In the genomic region with DNA sequence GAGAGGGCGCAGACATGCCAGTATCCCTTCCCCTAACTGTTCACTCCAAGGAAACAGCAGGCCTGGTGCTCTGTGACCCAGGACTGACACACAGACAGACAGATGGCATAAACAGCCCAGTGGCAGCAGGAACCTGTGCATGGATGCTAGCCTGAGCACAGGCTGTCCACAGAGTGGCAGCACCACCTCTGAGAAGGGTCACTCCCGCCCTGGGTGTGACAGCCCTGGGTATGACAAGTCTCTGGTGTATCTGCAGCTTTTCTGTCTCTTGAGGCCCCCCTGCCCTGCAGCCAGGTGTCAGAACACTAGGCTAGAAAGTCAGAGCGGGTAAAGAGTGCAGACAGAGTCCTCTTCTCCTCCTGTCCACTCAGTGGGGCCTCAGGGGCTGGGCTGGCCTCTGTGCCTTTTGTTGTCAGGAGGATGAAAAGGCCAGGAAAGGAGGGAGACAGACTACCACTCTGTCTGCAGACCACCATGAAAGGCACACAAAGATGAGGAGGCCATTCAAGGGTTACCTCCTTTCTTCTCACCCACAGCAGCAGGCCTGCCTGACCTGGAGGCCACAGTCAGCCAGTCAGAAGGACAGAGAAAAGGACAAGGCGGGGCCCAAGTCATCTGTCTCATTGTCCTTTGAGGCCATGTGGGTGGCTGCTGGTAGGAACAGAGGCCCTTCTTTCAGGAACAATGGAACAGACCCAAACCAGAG, we compare ENCODE assay signal across 11 mouse cellular contexts. TPM values are rescaled to one million over a fixed set of nuclear protein-coding genes. Genes with fewer than 3 reads are reported as not detected.
A peak's percentile ranks its signal among the peaks of the same experiment; 100 is the strongest.
DNase-seq lines count a peak whose midpoint lies in the region; ATAC-seq and TF ChIP-seq lines count a peak whose summit lies in the region.
"Had no signal": no experiment of that assay in that cellular context is flagged by ENCODE, and none has a peak within 500 bp of the region (broad histone marks: within the 10 kb centered on the region; RNA-seq: fewer than 3 reads in every experiment).

No protein-coding gene starts in this region.

- TF ChIP-seq EP300 in heart, postnatal 0 days (IDR thresholded peaks at IDR 0.05; ENCODE audit: low read depth) = no peak

- WGBS in heart, postnatal 0 days = 62% methylated on average over 4 of the region's 4 CpGs
- WGBS in liver, embryonic 13.5 days (ENCODE audit: insufficient replicate concordance) = 67% methylated on average over 4 of the region's 4 CpGs

- ATAC-seq in heart, postnatal 0 days (ENCODE audit: insufficient read depth, low read depth) = no peak
- no peak for ATAC-seq in liver, embryonic 13.5 days (ENCODE audit: low read depth)

- H3K9me3 ChIP-seq in heart, postnatal 0 days (replicated peaks; ENCODE audit: control insufficient read depth, low read length) = no peaks in the 10 kb centered on the region
- H3K9me3 ChIP-seq in liver, embryonic 13.5 days (replicated peaks) = no peaks in the 10 kb centered on the region
- H3K9me3 ChIP-seq: stomach, embryonic 15.5 days had no signal

- peaks cover 6% of the 10 kb centered on the region; the same call in 1 of the 2 replicates for H3K4me1 ChIP-seq in heart, postnatal 0 days (ENCODE audit: control insufficient read depth, insufficient read depth)
- peaks cover 68% of the 10 kb centered on the region for H3K4me1 ChIP-seq in liver, embryonic 13.5 days (replicated peaks)

- intact Hi-C loops in heart, postnatal 25 days (cut with DNase I) = no loop called here

- H3K27me3 ChIP-seq in heart, postnatal 0 days (ENCODE audit: control insufficient read depth, insufficient read depth, low read length) = peaks cover 7% of the 10 kb centered on the region
- peaks cover 39% of the 10 kb centered on the region for H3K27me3 ChIP-seq in liver, embryonic 13.5 days

- H3K36me3 ChIP-seq in heart, postnatal 0 days (replicated peaks; ENCODE audit: control insufficient read depth, insufficient read depth, low read length) = no peaks in the 10 kb centered on the region
- no peaks in the 10 kb centered on the region for H3K36me3 ChIP-seq in liver, embryonic 13.5 days
- H3K36me3 ChIP-seq: stomach, embryonic 15.5 days had no signal

- H3K4me2 ChIP-seq in heart, postnatal 0 days (ENCODE audit: low read depth, low read length) = no peak overlapping the region
- no peak overlapping the region for H3K4me2 ChIP-seq in liver, embryonic 13.5 days
- H3K4me2 ChIP-seq: stomach, embryonic 15.5 days had no signal

- peak; percentile 7; the same call in 1 of the 2 replicates for TF ChIP-seq CTCF in heart, postnatal 0 days (IDR thresholded peaks at IDR 0.05; ENCODE audit: low read depth)

- H3K9ac ChIP-seq in heart, postnatal 0 days (replicated peaks; ENCODE audit: low read depth, low read length) = no peak overlapping the region
- H3K9ac ChIP-seq in liver, embryonic 13.5 days = peak overlapping the region; percentile 24; the same call in 1 of the 2 replicates
- H3K9ac ChIP-seq: stomach, embryonic 15.5 days had no signal

- no peak overlapping the region for H3K27ac ChIP-seq in heart, postnatal 0 days (ENCODE audit: low read depth)
- peak overlapping the region; percentile 27 for H3K27ac ChIP-seq in liver, embryonic 13.5 days
- H3K27ac ChIP-seq: stomach, embryonic 15.5 days had no signal

- H3K4me3 ChIP-seq in heart, postnatal 0 days (ENCODE audit: low read depth, low read length) = no peak overlapping the region
- H3K4me3 ChIP-seq in liver, embryonic 13.5 days (replicated peaks) = no peak overlapping the region
- H3K4me3 ChIP-seq: stomach, embryonic 15.5 days had no signal

- no peak for DNase-seq in heart, postnatal 0 days (ENCODE audit: low spot score)
- DNase-seq in heart, postnatal 25 days (ENCODE audit: low spot score) = no peak
- peak; percentile 44 for DNase-seq in 416B (ENCODE audit: low read depth)
- DNase-seq in embryo, embryonic 11 days = peak; percentile 74
- DNase-seq in liver, embryonic 13.5 days = no peak
- DNase-seq in testis, postnatal 14 days (ENCODE audit: low spot score) = no peak
- no peak for DNase-seq in adrenal gland, adult 2 months
- DNase-seq in adrenal gland, postnatal 10 days = no peak
- DNase-seq: layer of hippocampus, postnatal 36 days; lung, postnatal 14 days had no signal

RNA-seq across cellular contexts. Expression of a gene that starts 7.4 kb away (rescaled TPM):
- total RNA-seq in heart, postnatal 0 days (2014; rRNA removed; ENCODE audit: low replicate concordance) = 0.77 TPM in 1 of 2 replicates, not detected in the other
- 0.62 and 0.75 TPM in 2 replicates for polyA plus RNA-seq in heart, postnatal 0 days (2015; fragmentation: Nextera tagmentation; extraction: Ambion mirVana)
- 1 to 10 TPM in 1 of 2 experiments, under 1 TPM in 1; 0.95 to 1.4 TPM for total RNA-seq in heart, postnatal 25 days (2021)
- polyA plus RNA-seq in liver, embryonic 13.5 days (2015; fragmentation: Nextera tagmentation; extraction: Ambion mirVana) = 0.16 and 0.35 TPM in 2 replicates
- total RNA-seq in adrenal gland, adult 2 months (2021) = 1 to 10 TPM in 1 of 2 experiments, under 1 TPM in 1; 0.63 to 1.1 TPM
- polyA plus RNA-seq in adrenal gland, adult 2 months (2012; rRNA removed) = 1.1 and 1.4 TPM in 2 replicates
- 1 to 10 TPM; 1.1 to 1.4 TPM for total RNA-seq in adrenal gland, postnatal 10 days (2021)

RNA-seq across cellular contexts. Expression of a gene that starts 39.8 kb away (rescaled TPM):
- 0.19 and 0.23 TPM in 2 replicates for total RNA-seq in heart, postnatal 0 days (2014; rRNA removed; ENCODE audit: low replicate concordance)
- polyA plus RNA-seq in heart, postnatal 0 days (2015; fragmentation: Nextera tagmentation; extraction: Ambion mirVana) = 0.89 and 1.0 TPM in 2 replicates
- total RNA-seq in heart, postnatal 25 days (2021) = 1 to 10 TPM in 1 of 2 experiments, under 1 TPM in 1; 0.78 to 1.2 TPM
- polyA plus RNA-seq in liver, embryonic 13.5 days (2015; fragmentation: Nextera tagmentation; extraction: Ambion mirVana) = 32.7 and 35.6 TPM in 2 replicates
- total RNA-seq in adrenal gland, adult 2 months (2021) = under 1 TPM in 1 of 2 experiments, not detected in 1; 0.45 TPM
- polyA plus RNA-seq in adrenal gland, adult 2 months (2012; rRNA removed) = 0.84 and 1.0 TPM in 2 replicates
- total RNA-seq in adrenal gland, postnatal 10 days (2021) = 1 to 10 TPM; 1.1 to 1.3 TPM

Comparison
In these comparisons a context has a peak if more than half of its experiments do, and no peak if none do; other contexts are left out.
1. DNase-seq: peak in 416B (single experiment) and embryo, embryonic 11 days (single experiment); none in heart, postnatal 0 days (single experiment), heart, postnatal 25 days (single experiment), liver, embryonic 13.5 days (single experiment), testis, postnatal 14 days (single experiment), adrenal gland, adult 2 months (single experiment) and adrenal gland, postnatal 10 days (single experiment).